Mouse (Mus musculus): ENCODE results near the gene Lrmda.

The Lrmda gene

GRCm38 (mm10) chr14:22929585-22929984 lies 910.1 kb downstream of the Lrmda start:
- DNase-seq (ENCODE audit: low read depth, low spot score) = peak; percentile 82

GRCm38 (mm10) chr14:22930488-22931046 lies 911.1 kb downstream of the Lrmda start:
- no peak for DNase-seq (ENCODE audit: low read depth, low spot score)

GRCm38 (mm10) chr14:22931114-22931822 lies 911.8 kb downstream of the Lrmda start:
- no peak for DNase-seq (ENCODE audit: low read depth, low spot score)

GRCm38 (mm10) chr14:22936701-22937100 lies 917.2 kb downstream of the Lrmda start:
- no peak for DNase-seq (ENCODE audit: low read depth, low spot score)

GRCm38 (mm10) chr14:22940576-22940975 lies 921.1 kb downstream of the Lrmda start:
- DNase-seq (ENCODE audit: low read depth, low spot score) = no peak

- no peak for DNase-seq (ENCODE audit: low read depth, low spot score)
Observed at GRCm38 (mm10) chr14:22942569-22942968, 923.1 kb downstream of the Lrmda start.

DNA sequence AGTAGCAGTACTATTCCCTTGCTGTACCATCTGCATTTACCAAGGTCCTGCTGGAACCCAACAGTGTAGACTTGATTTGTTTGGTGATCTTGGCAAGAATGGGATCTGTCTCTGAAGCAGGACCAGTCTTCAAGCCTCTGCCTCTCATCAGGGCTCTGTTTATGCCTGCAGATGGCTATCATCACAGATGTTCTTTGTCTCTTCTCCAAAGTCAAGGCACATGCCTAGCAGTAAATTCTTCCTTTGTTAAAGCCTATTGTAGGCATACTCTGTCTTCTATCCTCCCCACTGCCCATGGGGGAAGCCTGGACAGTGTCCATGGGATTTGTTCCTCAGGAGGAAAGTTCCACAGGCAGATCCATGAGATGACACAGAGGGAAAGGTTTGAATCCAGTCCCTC lies 930.0 kb downstream of the Lrmda start:
- no peak for DNase-seq (ENCODE audit: low read depth, low spot score)

- no peak for DNase-seq (ENCODE audit: low read depth, low spot score)
Observed at GRCm38 (mm10) chr14:22952981-22953380, 933.5 kb downstream of the Lrmda start.

- DNase-seq (ENCODE audit: low read depth, low spot score) = no peak
Observed at GRCm38 (mm10) chr14:22960166-22960565, 940.7 kb downstream of the Lrmda start.

DNA sequence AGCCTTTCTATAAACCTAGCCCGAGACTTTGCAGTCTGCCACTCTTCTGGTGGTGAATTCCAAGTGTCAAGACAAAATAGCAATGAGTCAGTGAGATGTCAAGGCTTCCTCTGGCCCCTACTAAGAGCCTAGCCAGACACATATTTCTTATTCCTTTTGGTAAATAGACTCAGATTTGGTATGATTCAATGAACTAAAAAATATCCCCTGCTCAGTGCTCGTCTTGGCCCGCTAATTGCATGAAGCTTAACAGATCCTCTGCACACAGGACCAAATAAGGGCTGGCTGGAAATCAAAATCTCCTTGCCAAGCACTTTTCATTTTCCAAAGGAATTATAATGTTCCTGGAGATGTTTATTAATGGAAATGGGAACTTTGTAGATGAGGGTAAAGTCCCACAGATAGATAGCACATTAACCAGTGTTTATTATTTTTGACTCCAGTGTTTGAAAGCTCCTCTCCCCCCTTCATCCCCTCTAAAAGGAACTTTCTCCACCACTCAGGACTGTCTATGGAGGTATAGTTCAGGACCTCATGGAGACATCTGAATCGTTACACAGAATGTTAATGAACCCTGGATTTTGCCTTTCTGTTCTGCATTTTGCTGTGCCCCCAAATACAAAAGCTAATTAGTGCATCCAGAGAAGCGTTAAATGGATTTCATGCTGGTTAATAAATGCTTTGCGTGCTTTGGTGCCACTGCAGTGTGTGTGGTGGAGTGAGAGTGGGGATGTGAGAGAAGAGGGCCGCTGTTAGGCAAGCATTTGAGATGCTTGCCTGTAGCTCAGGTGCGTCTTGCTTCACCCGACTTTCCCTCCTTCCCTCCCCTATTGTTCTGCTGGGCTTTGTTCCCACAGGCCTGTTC lies 945.5 kb downstream of the Lrmda start:
- DNase-seq (ENCODE audit: low read depth, low spot score) = no peak

GRCm38 (mm10) chr14:22968705-22969104 lies 949.2 kb downstream of the Lrmda start:
- no peak for DNase-seq (ENCODE audit: low read depth, low spot score)

DNA sequence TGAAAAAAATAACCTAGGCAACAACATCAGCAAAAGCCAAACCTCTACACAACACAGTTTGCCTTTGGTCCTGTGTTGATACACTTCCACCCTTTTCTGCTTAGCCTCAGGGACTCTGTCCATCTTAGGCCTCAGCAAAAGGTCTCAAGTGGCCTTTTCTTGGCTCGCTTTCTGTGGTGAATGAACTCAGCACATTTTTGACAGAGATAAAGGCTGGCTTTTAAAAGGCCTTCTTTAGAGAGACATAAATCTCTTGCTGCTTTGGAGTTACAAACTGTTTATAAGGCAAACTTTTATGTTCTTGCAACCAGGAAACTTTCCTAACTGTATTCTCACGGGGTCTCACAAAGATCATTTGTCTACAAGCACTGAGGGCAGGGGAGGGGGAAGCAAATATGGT lies 967.2 kb downstream of the Lrmda start:
- peak; percentile 62 for DNase-seq (ENCODE audit: low read depth, low spot score)

DNA sequence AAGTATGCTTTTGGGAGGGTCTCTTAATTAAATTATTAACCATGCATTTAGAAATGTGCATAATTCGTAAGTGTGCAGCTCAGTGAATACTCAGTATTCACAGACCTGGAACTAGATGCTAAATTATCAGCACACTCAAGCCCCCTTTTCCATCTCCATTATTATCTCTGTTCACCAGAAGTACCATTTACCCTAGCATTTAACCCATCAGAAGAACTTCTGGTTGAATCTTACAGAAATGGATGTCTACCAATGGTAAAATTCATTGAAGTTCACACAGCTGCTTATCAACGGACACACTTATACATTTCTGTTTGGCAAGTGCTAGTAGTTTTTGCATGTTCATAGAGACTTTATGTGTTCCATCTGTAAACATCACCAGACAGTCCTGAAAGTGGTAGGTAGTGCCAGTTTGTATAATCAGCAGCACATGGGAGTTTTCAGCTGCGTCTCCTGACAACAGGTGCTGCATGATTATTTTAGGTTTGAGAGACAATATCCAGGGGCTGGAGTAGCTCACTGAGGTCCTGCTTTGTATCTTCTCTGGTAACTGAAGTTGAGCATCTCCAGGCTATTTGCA lies 968.7 kb downstream of the Lrmda start:
- DNase-seq (ENCODE audit: low read depth, low spot score) = no peak

DNA sequence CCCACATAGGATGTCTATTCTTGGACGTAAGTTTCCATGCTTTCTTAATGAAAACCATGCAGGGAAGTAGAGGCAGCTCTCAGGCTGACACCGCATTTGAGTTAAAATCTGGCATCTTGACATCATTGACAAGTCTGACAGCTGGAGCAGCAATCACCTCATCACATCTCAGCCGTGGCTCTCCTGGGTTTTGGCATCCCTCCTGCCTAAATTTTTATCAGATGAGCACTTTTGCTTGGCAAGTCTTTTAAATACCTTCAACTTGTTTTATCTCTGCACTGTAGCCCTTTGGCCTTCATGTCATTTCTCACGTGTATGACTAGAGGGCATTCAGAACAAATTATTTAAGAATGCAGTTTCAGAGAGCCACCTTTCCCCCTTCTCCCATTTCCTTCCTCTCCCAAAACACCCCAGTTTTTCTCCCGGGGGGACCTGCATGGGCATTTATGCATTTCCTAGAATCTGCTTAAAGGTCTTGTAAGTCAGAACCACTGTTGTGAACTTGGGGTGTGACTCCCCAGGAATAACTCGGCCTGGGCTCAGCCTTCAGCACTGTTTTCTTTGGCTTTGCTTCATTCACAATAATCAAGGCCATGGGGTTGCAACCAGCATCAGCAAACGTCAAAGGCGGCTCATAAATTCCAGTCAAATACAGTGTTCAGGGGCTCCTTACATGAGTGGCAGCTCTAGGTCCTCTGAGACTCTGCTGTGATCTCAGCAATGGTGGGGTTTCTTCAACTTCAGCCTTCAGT lies 975.8 kb downstream of the Lrmda start:
- DNase-seq (ENCODE audit: low read depth, low spot score) = peak; percentile 77

DNA sequence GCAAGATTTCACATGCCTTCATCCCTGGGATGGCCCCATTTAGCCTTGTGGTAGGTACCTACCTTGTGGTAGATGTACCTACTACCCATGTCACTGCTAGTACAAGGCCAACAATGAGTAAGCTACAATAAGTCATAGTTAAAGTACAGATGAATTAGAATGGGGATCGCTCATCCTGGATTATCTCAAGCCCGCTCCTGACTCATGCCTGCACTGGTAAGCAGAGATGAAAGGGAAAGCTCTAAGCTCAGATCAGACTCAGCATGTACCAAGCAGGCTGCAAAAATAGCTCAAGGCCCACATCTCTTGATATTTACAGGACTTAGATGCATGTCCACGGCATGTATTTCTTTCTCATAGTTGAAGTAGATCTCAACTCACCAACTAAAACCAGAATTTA lies 979.4 kb downstream of the Lrmda start:
- DNase-seq (ENCODE audit: low read depth, low spot score) = peak; percentile 13

DNA sequence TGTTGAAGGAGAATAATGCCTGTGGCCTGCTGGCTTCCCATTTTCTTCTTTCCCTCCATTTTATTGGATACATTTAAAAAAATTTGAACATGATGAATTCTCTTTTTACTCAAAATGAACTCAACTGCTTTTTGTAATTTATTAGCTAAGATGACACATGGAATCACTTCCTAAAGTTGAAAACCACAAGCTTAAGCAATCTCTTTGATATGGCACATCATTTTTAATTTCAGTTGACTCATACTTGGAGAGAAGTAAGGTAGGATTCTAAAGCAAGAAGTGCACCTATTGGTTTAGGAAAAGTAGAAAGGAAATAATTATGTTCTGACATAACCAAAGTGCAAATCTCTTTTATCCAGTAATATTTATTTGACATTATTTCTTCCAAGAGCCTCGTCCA lies 992.5 kb downstream of the Lrmda start:
- peak; percentile 14 for DNase-seq (ENCODE audit: low read depth, low spot score)

DNA sequence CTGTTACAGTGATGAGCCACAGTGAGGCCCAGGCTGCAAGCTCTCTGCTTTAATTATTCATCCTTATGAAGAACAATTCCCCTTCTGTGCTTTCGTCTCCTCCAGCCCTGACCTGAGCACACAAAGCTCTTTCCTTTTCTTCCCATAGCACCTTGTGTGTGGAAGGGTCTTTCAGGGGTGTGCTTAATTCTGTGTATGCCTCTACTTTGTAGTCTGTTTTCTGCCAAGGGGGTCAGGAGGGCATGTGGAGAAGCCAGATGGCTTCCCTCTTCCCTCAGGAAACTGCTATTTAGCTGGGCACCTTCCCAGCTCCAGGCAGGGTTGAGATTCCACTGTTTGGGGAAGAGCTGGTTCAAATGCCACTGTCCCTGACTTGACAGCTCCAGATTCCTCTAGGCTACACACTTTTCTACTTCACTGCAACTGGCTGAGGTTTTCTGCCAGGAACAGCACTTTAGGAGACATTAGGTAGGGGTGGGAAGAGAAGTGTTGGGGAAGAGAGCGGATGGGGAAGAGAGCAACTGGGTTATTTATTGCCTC lies 995.3 kb downstream of the Lrmda start:
- peak; percentile 36 for DNase-seq (ENCODE audit: low read depth, low spot score)

DNA sequence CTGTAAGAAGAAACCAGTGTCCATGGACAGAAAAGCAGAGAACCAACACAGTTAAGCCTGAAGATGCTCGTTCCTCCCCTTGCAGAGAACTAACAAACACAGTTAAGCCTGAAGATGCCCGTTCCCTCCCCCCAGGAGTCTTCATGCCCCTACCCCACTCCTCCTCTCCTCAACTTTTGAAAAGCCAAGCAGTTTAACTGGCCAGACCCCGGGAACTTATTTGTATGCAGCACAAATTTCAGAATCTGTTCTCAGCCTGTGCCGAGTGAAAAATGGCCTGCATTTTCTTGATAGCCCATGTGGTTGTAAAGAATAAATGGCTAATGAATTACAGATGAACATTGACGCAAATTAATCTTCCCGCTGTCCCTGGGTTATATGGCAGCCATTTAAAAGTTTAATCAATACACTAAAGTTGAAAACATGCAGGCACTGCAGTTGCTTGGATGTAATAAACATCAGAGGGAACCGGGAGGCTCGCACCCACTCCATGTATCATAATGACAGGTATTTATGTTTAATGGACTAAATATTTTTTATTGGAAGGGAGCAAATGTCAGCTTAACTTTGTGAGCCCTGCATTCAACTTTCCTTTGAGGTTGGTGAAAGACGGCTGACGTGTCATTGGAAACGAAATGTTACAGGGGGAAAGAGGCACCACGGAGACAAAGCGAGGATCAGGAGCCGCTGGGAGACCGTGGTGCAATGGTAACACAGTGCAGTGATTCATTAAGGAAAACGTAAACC lies 996.0 kb downstream of the Lrmda start:
- no peak for DNase-seq (ENCODE audit: low read depth, low spot score)

DNA sequence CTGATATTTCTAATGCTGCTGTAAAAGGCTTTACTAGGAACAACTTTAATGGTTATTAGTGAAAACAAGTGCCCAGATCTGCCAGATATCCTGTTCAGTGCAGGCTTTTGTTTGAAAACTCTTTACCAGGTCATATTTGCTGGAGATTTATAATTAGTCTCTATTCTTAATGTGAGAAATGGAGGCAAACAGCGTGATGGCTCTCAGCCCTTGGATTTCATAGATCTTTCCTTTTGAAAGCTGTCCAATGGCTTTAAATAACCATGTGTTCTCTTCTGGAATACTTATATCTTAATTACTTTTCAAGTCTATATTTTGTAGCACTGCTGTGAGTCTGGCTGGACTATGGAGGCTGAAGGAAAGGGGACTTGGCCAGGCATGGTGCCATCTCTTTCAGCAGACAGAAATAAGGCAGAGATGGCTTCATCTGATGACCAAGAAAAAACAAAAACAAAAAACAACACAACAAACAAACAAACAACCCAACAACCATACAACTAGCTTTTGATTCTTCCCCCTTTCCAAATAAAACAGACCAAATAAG lies 996.6 kb downstream of the Lrmda start:
- no peak for DNase-seq (ENCODE audit: low read depth, low spot score)

DNA sequence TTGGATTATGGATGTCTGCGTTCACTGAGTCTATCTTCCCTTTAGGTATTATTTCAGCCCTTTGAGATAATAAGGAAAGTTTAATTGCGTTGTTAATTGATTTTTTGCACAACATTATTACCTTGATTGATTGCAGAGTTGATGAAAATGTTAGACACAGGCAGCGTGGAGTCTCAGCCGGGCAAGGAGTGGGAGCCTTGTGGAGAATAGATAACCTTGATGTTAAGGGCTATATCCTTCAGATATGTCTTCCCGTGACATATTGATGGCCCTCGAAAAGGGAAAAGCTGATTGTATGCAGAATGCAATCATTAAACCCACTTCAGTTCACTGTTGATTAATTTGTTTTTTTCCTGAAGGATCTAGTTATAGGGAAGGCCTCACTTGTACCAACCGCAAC lies 1021.5 kb downstream of the Lrmda start:
- DNase-seq (ENCODE audit: low read depth, low spot score) = no peak

Data from 3T3-L1 (cell line).